Mouse (Mus musculus): ENCODE results near the gene Olfr1008. TPM values are rescaled to one million over a fixed set of nuclear protein-coding genes. Genes with fewer than 3 reads are reported as not detected.
"Not testable (repeated sequence)": the region's sequence is repeated elsewhere in the genome, so short reads cannot be mapped to it uniquely, and the experiment has no call there.

The Olfr1008 gene
- total RNA-seq (2014; rRNA removed; ENCODE audit: low replicate concordance), result not detected in 2 replicates
- polyA plus RNA-seq (2015; fragmentation: Nextera tagmentation; extraction: Ambion mirVana), result not detected in 2 replicates

GRCm38 (mm10) chr2:85689131-85689530 is at the start of gene Olfr1008:
Gene Olfr1008 (plus strand): TSS chr2:85689431.
- no peak for DNase-seq (ENCODE audit: low spot score)
- TF ChIP-seq CTCF (IDR thresholded peaks at IDR 0.05; ENCODE audit: low read depth) (no peak), EP300 (IDR thresholded peaks at IDR 0.05; ENCODE audit: low read depth) (no peak)
- H3K27ac ChIP-seq (ENCODE audit: low read depth), result no peak within 1 kb of the TSS
- H3K36me3 ChIP-seq (replicated peaks; ENCODE audit: control insufficient read depth, insufficient read depth, low read length), result no peaks in the 10 kb centered on the region
- 0 out of 2 replicates have a peak, but pooled peaks cover 2% of the 10 kb centered on the region for H3K9me3 ChIP-seq (replicated peaks; ENCODE audit: control insufficient read depth, low read length)
- H3K9ac ChIP-seq (replicated peaks; ENCODE audit: low read depth, low read length), result no peak within 1 kb of the TSS
- no peak within 1 kb of the TSS for H3K4me3 ChIP-seq (ENCODE audit: low read depth, low read length)
- H3K27me3 ChIP-seq (ENCODE audit: control insufficient read depth, insufficient read depth, low read length), result no peaks in the 10 kb centered on the region
- H3K4me2 ChIP-seq (ENCODE audit: low read depth, low read length), result no peak within 1 kb of the TSS
- no peaks in the 10 kb centered on the region for H3K4me1 ChIP-seq (ENCODE audit: control insufficient read depth, insufficient read depth)
- no peak for ATAC-seq (ENCODE audit: insufficient read depth, low read depth)

DNA sequence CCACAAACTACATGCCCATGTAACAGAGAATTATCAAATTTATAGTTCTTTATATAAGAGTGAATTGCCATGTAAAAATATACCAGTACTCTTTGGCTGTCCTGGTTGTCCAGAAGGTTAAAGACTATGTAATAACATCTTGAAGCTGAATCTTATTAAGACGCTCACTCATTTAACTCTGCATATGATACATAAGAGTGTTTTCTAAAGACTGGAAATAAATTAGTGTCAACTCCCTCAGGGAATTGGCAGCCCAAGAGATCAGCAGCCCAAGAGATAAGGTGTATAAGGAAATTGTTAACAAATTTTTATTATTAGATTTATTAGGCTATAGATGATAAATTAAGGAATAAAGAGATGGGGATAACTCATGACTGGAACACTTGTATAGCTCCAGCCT is 38.6 kb upstream of the Olfr1008 start, which contains the start of gene Olfr1002:
Olfr1002 (minus strand) TSS at position 101 of the 400 bp plus-strand sequence.
- Histone ChIP-seq H3K4me1 (ENCODE audit: control insufficient read depth, insufficient read depth) (no peaks in the 10 kb centered on the region), H3K4me3 (ENCODE audit: low read depth, low read length) (no peak within 1 kb of the TSS), H3K9ac (replicated peaks; ENCODE audit: low read depth, low read length) (no peak within 1 kb of the TSS), H3K27me3 (ENCODE audit: control insufficient read depth, insufficient read depth, low read length) (no peaks in the 10 kb centered on the region), H3K4me2 (ENCODE audit: low read depth, low read length) (no peak within 1 kb of the TSS), H3K9me3 (replicated peaks; ENCODE audit: control insufficient read depth, low read length) (no peaks in the 10 kb centered on the region), H3K36me3 (replicated peaks; ENCODE audit: control insufficient read depth, insufficient read depth, low read length) (no peaks in the 10 kb centered on the region), H3K27ac (ENCODE audit: low read depth) (no peak within 1 kb of the TSS)
- 85% methylated on average over 1 of the region's 1 CpGs for WGBS
- no peak for DNase-seq (ENCODE audit: low spot score)
- no peak for ATAC-seq (ENCODE audit: insufficient read depth, low read depth)
- TF ChIP-seq CTCF (IDR thresholded peaks at IDR 0.05; ENCODE audit: low read depth) (no peak), EP300 (IDR thresholded peaks at IDR 0.05; ENCODE audit: low read depth) (no peak)

DNA sequence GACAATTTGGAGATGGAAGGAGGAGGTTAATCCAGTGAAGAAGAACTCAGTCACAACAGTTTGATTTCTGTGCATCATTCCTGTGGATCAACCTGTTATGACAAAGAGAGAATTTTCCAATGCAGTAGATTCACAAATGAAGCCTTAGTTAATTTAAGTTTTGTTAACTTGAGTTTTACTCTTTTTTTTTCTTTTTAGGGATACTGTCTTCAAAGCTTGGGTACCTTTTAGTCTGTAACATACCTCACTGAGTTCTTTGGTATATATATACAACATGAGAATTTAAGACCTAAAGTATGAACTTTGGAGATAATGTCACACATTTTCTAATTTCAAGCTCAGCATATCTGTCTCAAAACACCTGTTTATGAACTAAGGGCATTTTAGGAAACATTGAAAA is 24.9 kb upstream of the Olfr1008 start, which contains the start of gene Olfr154:
Olfr154 (minus strand) TSS at position 101 of the 400 bp plus-strand sequence.
- not testable (repeated sequence) for H3K4me2 ChIP-seq (ENCODE audit: low read depth, low read length); H3K27ac ChIP-seq (ENCODE audit: low read depth); H3K27me3 ChIP-seq (ENCODE audit: control insufficient read depth, insufficient read depth, low read length); H3K9me3 ChIP-seq (replicated peaks; ENCODE audit: control insufficient read depth, low read length); ATAC-seq (ENCODE audit: insufficient read depth, low read depth); DNase-seq (ENCODE audit: low spot score); H3K4me1 ChIP-seq (ENCODE audit: control insufficient read depth, insufficient read depth); H3K36me3 ChIP-seq (replicated peaks; ENCODE audit: control insufficient read depth, insufficient read depth, low read length); H3K4me3 ChIP-seq (ENCODE audit: low read depth, low read length); H3K9ac ChIP-seq (replicated peaks; ENCODE audit: low read depth, low read length)

DNA sequence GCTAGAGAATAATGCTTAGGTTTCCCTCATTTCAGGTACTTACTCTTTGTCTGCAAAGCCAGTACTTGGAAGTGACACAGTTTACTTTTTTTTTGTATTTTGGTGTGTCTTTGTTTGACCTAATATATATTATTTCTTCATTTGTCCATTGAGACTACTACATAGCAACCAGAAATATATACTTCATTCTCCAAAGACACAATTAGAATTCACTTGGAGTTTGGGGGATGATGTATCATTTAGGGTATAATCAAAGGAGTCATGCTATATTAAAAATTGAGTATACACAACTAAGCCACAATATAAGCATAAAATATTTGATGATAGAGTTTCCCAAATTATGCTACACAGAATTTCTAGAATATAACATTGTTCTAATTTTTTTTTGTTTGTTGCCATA is 10.6 kb upstream of the Olfr1008 start, which contains the start of gene Olfr1006:
Olfr1006 (minus strand) TSS at position 101 of the 400 bp plus-strand sequence.
- Histone ChIP-seq H3K9me3 (replicated peaks; ENCODE audit: control insufficient read depth, low read length) (no peaks in the 10 kb centered on the region), H3K4me1 (ENCODE audit: control insufficient read depth, insufficient read depth) (no peaks in the 10 kb centered on the region), H3K9ac (replicated peaks; ENCODE audit: low read depth, low read length) (no peak within 1 kb of the TSS), H3K4me2 (ENCODE audit: low read depth, low read length) (no peak within 1 kb of the TSS), H3K36me3 (replicated peaks; ENCODE audit: control insufficient read depth, insufficient read depth, low read length) (no peaks in the 10 kb centered on the region), H3K27me3 (ENCODE audit: control insufficient read depth, insufficient read depth, low read length) (no peaks in the 10 kb centered on the region), H3K4me3 (ENCODE audit: low read depth, low read length) (no peak within 1 kb of the TSS), H3K27ac (ENCODE audit: low read depth) (no peak within 1 kb of the TSS)
- ATAC-seq (ENCODE audit: insufficient read depth, low read depth) (no peak), DNase-seq (ENCODE audit: low spot score) (no peak)
- no peak for TF ChIP-seq CTCF (IDR thresholded peaks at IDR 0.05; ENCODE audit: low read depth)
- TF ChIP-seq EP300 (IDR thresholded peaks at IDR 0.05; ENCODE audit: low read depth), result no peak

GRCm38 (mm10) chr2:85710680-85711079 is 21.4 kb downstream of the Olfr1008 start:
- WGBS, result 57% methylated on average over 2 of the region's 2 CpGs
- not testable (repeated sequence) for DNase-seq (ENCODE audit: low spot score); H3K27me3 ChIP-seq (ENCODE audit: control insufficient read depth, insufficient read depth, low read length); H3K9me3 ChIP-seq (replicated peaks; ENCODE audit: control insufficient read depth, low read length); H3K27ac ChIP-seq (ENCODE audit: low read depth); H3K4me1 ChIP-seq (ENCODE audit: control insufficient read depth, insufficient read depth); H3K36me3 ChIP-seq (replicated peaks; ENCODE audit: control insufficient read depth, insufficient read depth, low read length); H3K9ac ChIP-seq (replicated peaks; ENCODE audit: low read depth, low read length); H3K4me2 ChIP-seq (ENCODE audit: low read depth, low read length); ATAC-seq (ENCODE audit: insufficient read depth, low read depth); H3K4me3 ChIP-seq (ENCODE audit: low read depth, low read length)

DNA sequence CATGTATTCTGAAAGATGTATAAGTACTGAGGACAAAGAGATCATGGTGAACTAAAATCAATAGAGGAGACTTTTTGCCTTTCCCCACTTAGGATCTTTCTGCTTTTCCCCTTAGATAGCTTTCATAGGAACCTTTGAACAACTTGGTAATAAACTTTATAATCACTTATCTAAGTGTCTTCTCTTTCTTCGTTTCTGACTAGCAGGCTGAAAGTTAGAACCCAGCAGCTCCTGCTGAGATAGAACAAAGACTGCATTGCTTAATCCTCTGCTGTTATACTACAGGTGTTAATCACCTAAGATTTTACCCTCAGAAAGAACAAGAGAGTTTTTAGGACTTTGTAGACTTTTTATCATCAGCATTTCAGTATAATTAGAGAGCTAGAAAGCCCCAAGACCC is 21.9 kb downstream of the Olfr1008 start:
- H3K4me2 ChIP-seq (ENCODE audit: low read depth, low read length), result no peak overlapping the region
- DNase-seq (ENCODE audit: low spot score) (no peak), ATAC-seq (ENCODE audit: insufficient read depth, low read depth) (no peak)
- no peaks in the 10 kb centered on the region for H3K27me3 ChIP-seq (ENCODE audit: control insufficient read depth, insufficient read depth, low read length)
- H3K36me3 ChIP-seq (replicated peaks; ENCODE audit: control insufficient read depth, insufficient read depth, low read length), result no peaks in the 10 kb centered on the region
- no peak for TF ChIP-seq CTCF (IDR thresholded peaks at IDR 0.05; ENCODE audit: low read depth)
- no peak for TF ChIP-seq EP300 (IDR thresholded peaks at IDR 0.05; ENCODE audit: low read depth)
- 23% methylated on average over 1 of the region's 1 CpGs for WGBS
- H3K4me1 ChIP-seq (ENCODE audit: control insufficient read depth, insufficient read depth), result no peaks in the 10 kb centered on the region
- H3K27ac ChIP-seq (ENCODE audit: low read depth), result no peak overlapping the region
- H3K4me3 ChIP-seq (ENCODE audit: low read depth, low read length), result no peak overlapping the region
- no peak overlapping the region for H3K9ac ChIP-seq (replicated peaks; ENCODE audit: low read depth, low read length)
- H3K9me3 ChIP-seq (replicated peaks; ENCODE audit: control insufficient read depth, low read length), result no peaks in the 10 kb centered on the region

Data from heart, postnatal 0 days (tissue).